Mouse (Mus musculus): ENCODE measurements at regions not wholly inside any gene's neighbourhood (a gene's known extent, or its start where the extent isn't known, plus 50 kb on each side); places are given as distances from the start of the nearest gene placed in this dataset.

- no peak overlapping the region for H3K9ac ChIP-seq
- no peak for ATAC-seq
- no peak for DNase-seq
- no peak for TF ChIP-seq CTCF (IDR thresholded peaks at IDR 0.05; ENCODE audit: low read depth)
- H3K27me3 ChIP-seq (ENCODE audit: insufficient read depth, low read length) = no peaks in the 10 kb centered on the region
- H3K27ac ChIP-seq (ENCODE audit: low read depth, low read length) = no peak overlapping the region
- H3K9me3 ChIP-seq (ENCODE audit: low read length) = no peaks in the 10 kb centered on the region
- H3K4me3 ChIP-seq (ENCODE audit: low read depth, low read length) = no peak overlapping the region
- no peaks in the 10 kb centered on the region for H3K36me3 ChIP-seq (ENCODE audit: insufficient read depth)
- H3K4me2 ChIP-seq (ENCODE audit: low read depth) = no peak overlapping the region
- H3K4me1 ChIP-seq (ENCODE audit: insufficient read depth) = no peaks in the 10 kb centered on the region
- 54% methylated on average over 5 of the region's 5 CpGs for WGBS
Measured at GRCm38 (mm10) chr8:46898697-46899445, 87.8 kb upstream of the Enpp6 start.

GRCm38 (mm10) chr8:46900826-46901225 lies 85.9 kb upstream of the Enpp6 start:
- no peak for ATAC-seq
- H3K36me3 ChIP-seq (ENCODE audit: insufficient read depth) = no peaks in the 10 kb centered on the region
- DNase-seq = no peak
- WGBS = 38% methylated on average over 4 of the region's 4 CpGs
- H3K27ac ChIP-seq (ENCODE audit: low read depth, low read length) = no peak overlapping the region
- no peak for TF ChIP-seq CTCF (IDR thresholded peaks at IDR 0.05; ENCODE audit: low read depth)
- no peaks in the 10 kb centered on the region for H3K4me1 ChIP-seq (ENCODE audit: insufficient read depth)
- H3K4me3 ChIP-seq (ENCODE audit: low read depth, low read length) = no peak overlapping the region
- no peak overlapping the region for H3K4me2 ChIP-seq (ENCODE audit: low read depth)
- no peaks in the 10 kb centered on the region for H3K9me3 ChIP-seq (ENCODE audit: low read length)
- no peaks in the 10 kb centered on the region for H3K27me3 ChIP-seq (ENCODE audit: insufficient read depth, low read length)
- no peak overlapping the region for H3K9ac ChIP-seq

- DNase-seq = no peak
- Histone ChIP-seq H3K27ac (ENCODE audit: low read depth, low read length) (no peak overlapping the region), H3K9ac (no peak overlapping the region), H3K9me3 (ENCODE audit: low read length) (no peaks in the 10 kb centered on the region), H3K36me3 (ENCODE audit: insufficient read depth) (no peaks in the 10 kb centered on the region), H3K4me2 (ENCODE audit: low read depth) (no peak overlapping the region), H3K27me3 (ENCODE audit: insufficient read depth, low read length) (no peaks in the 10 kb centered on the region), H3K4me3 (ENCODE audit: low read depth, low read length) (no peak overlapping the region), H3K4me1 (ENCODE audit: insufficient read depth) (no peaks in the 10 kb centered on the region)
- WGBS = 61% methylated on average over 3 of the region's 3 CpGs
- TF ChIP-seq CTCF (IDR thresholded peaks at IDR 0.05; ENCODE audit: low read depth) = no peak
- no peak for ATAC-seq
Measured at GRCm38 (mm10) chr8:46904731-46905130, 82.0 kb upstream of the Enpp6 start.

- no peaks in the 10 kb centered on the region for H3K27me3 ChIP-seq (ENCODE audit: insufficient read depth, low read length)
- WGBS = 14% methylated on average over 11 of the region's 11 CpGs
- no peaks in the 10 kb centered on the region for H3K4me1 ChIP-seq (ENCODE audit: insufficient read depth)
- no peak overlapping the region for H3K9ac ChIP-seq
- no peak overlapping the region for H3K4me2 ChIP-seq (ENCODE audit: low read depth)
- H3K9me3 ChIP-seq (ENCODE audit: low read length) = no peaks in the 10 kb centered on the region
- no peak overlapping the region for H3K4me3 ChIP-seq (ENCODE audit: low read depth, low read length)
- no peak for TF ChIP-seq CTCF (IDR thresholded peaks at IDR 0.05; ENCODE audit: low read depth)
- H3K36me3 ChIP-seq (ENCODE audit: insufficient read depth) = no peaks in the 10 kb centered on the region
- no peak overlapping the region for H3K27ac ChIP-seq (ENCODE audit: low read depth, low read length)
- DNase-seq = no peak
- no peak for ATAC-seq
Measured at GRCm38 (mm10) chr8:46907390-46907789, 79.3 kb upstream of the Enpp6 start.

GRCm38 (mm10) chr8:46908186-46908585 lies 78.5 kb upstream of the Enpp6 start:
- Histone ChIP-seq H3K4me2 (ENCODE audit: low read depth) (no peak overlapping the region), H3K27me3 (ENCODE audit: insufficient read depth, low read length) (no peaks in the 10 kb centered on the region), H3K9me3 (ENCODE audit: low read length) (no peaks in the 10 kb centered on the region), H3K27ac (ENCODE audit: low read depth, low read length) (no peak overlapping the region), H3K9ac (no peak overlapping the region), H3K4me3 (ENCODE audit: low read depth, low read length) (no peak overlapping the region), H3K36me3 (ENCODE audit: insufficient read depth) (no peaks in the 10 kb centered on the region), H3K4me1 (ENCODE audit: insufficient read depth) (no peaks in the 10 kb centered on the region)
- ATAC-seq (no peak), DNase-seq (no peak)
- 71% methylated on average over 4 of the region's 4 CpGs for WGBS
- no peak for TF ChIP-seq CTCF (IDR thresholded peaks at IDR 0.05; ENCODE audit: low read depth)

- TF ChIP-seq CTCF (IDR thresholded peaks at IDR 0.05; ENCODE audit: low read depth) = no peak
- Histone ChIP-seq H3K36me3 (ENCODE audit: insufficient read depth) (no peaks in the 10 kb centered on the region), H3K27ac (ENCODE audit: low read depth, low read length) (no peak overlapping the region), H3K9me3 (ENCODE audit: low read length) (no peaks in the 10 kb centered on the region), H3K4me3 (ENCODE audit: low read depth, low read length) (no peak overlapping the region), H3K27me3 (ENCODE audit: insufficient read depth, low read length) (no peaks in the 10 kb centered on the region), H3K9ac (no peak overlapping the region), H3K4me1 (ENCODE audit: insufficient read depth) (no peaks in the 10 kb centered on the region), H3K4me2 (ENCODE audit: low read depth) (no peak overlapping the region)
- DNase-seq = no peak
- WGBS = 46% methylated on average over 5 of the region's 5 CpGs
- no peak for ATAC-seq
Measured at GRCm38 (mm10) chr8:46913956-46914355, 72.7 kb upstream of the Enpp6 start.

- TF ChIP-seq CTCF (IDR thresholded peaks at IDR 0.05; ENCODE audit: low read depth) = no peak
- Histone ChIP-seq H3K4me2 (ENCODE audit: low read depth) (no peak overlapping the region), H3K4me3 (ENCODE audit: low read depth, low read length) (no peak overlapping the region), H3K4me1 (ENCODE audit: insufficient read depth) (no peaks in the 10 kb centered on the region), H3K36me3 (ENCODE audit: insufficient read depth) (no peaks in the 10 kb centered on the region), H3K9ac (no peak overlapping the region), H3K27ac (ENCODE audit: low read depth, low read length) (no peak overlapping the region), H3K9me3 (ENCODE audit: low read length) (no peaks in the 10 kb centered on the region), H3K27me3 (ENCODE audit: insufficient read depth, low read length) (no peaks in the 10 kb centered on the region)
- WGBS = 32% methylated on average over 3 of the region's 3 CpGs
- no peak for DNase-seq
- ATAC-seq = no peak
Measured at GRCm38 (mm10) chr8:46920071-46920470, 66.6 kb upstream of the Enpp6 start.
